Mouse (Mus musculus): ENCODE data around the gene Vps8.

DNA sequence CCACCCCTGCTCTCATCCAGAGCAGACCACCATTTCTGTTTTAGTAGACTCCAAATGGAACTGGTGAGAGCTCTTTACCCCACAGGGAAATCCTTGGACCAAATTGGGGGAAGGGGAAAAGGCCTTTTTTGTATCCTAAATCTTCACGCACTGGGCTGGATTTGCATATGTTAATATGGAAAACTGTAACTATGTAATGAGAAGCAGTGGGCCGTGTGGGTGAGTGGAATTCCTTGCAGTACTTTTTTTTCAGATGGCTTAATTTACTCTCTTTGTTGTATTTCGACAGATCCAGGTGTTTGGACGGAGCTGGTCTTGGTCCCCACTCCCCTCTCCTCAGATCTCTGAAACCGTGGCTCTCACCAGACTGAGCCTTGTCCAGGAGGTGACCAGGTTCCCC lies 32.2 kb upstream of the Vps8 start:
- no peak for TF ChIP-seq CTCF (IDR thresholded peaks at IDR 0.05; ENCODE audit: low read depth)
- no peak for TF ChIP-seq EP300 (IDR thresholded peaks at IDR 0.05; ENCODE audit: low read depth)
